Mouse (Mus musculus): Measurements from ENCODE around the gene Atg4a-ps.

DNA sequence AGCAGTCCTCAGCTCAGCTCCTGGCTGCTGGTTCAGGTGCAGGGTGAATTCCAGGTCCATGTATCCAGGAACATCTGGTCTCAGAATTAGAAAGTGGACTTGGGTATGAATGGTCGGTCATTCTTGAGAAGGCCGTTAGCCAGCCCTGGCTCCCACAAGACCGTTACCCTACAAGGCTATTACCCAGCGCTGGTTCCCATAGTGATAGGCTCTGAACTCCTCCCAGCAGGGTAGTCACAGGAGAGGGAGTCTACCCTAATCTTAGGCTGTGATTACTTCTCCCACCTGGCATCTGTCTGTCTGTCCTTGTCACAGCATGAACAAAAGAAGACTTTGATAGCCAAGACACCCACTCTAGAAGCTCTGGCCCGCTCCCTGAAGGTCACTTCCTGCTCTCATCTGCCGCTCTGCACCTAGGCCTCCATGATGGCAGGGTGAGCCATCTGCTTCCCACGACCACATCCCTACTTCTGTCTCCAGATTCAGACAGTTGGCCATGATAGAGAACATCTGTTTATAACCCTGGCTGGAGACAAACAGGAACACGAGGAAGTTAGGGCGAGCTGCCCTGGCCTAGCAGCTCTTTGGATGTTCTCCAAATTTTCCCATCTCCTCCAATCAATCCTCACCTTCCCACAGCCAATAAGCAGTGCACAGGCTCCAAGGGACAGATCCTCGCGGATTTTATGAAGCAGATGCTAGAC is 1.4 kb upstream of the Atg4a-ps start:
- no peak for TF ChIP-seq CTCF (conservative IDR thresholded peaks at IDR 0.05 in 1 of 2, IDR thresholded peaks at IDR 0.05 in 1 of 2; ENCODE audit: low read depth in 2 of 2, low read length in 2 of 2)
- TF ChIP-seq MAFK (IDR thresholded peaks at IDR 0.05; ENCODE audit: insufficient replicate concordance, low read length) = no peak
- no peak for TF ChIP-seq EP300 (IDR thresholded peaks at IDR 0.05; ENCODE audit: low read length)

Measured in CH12.LX (cell line).